Mouse (Mus musculus): ENCODE results near the gene Ncoa3. TPM values are rescaled to one million over a fixed set of nuclear protein-coding genes. Genes with fewer than 3 reads are reported as not detected.
A peak's percentile ranks its signal among the peaks of the same experiment; 100 is the strongest.

Gene Ncoa3
- polyA plus RNA-seq, 2 experiments, result 17.8 to 25.5 TPM

GRCm38 (mm10) chr2:166002429-166002828 is 10.0 kb downstream of the Ncoa3 start:
- H3K4me1 ChIP-seq (ENCODE audit: control insufficient read depth, insufficient read depth, low read length), result peaks cover 21% of the 10 kb centered on the region
- 78% methylated on average over 4 of the region's 4 CpGs for WGBS
- no peaks in the 10 kb centered on the region for H3K27me3 ChIP-seq (ENCODE audit: control insufficient read depth, insufficient read depth, low read length)
- H3K9ac ChIP-seq (ENCODE audit: low read depth, low read length, severe bottlenecking), result no peak overlapping the region
- no peak for ATAC-seq (ENCODE audit: low FRiP score, low read depth)
- H3K36me3 ChIP-seq (ENCODE audit: control insufficient read depth, insufficient read depth, low read length), result no peaks in the 10 kb centered on the region
- no peak for TF ChIP-seq POLR2A (IDR thresholded peaks at IDR 0.05; ENCODE audit: borderline replicate concordance, extremely low read depth, insufficient read depth, insufficient read length)
- H3K4me3 ChIP-seq (replicated peaks; ENCODE audit: low read length), result no peak overlapping the region
- no peak overlapping the region for H3K27ac ChIP-seq (replicated peaks; ENCODE audit: low read depth, low read length)
- H3K9me3 ChIP-seq (ENCODE audit: control insufficient read depth, low read length), result no peaks in the 10 kb centered on the region
- no peak for DNase-seq (ENCODE audit: low spot score)
- H3K4me2 ChIP-seq (replicated peaks; ENCODE audit: low read depth, low read length, severe bottlenecking), result no peak overlapping the region

- Histone ChIP-seq H3K4me2 (replicated peaks; ENCODE audit: low read depth, low read length, severe bottlenecking) (no peak overlapping the region), H3K27me3 (ENCODE audit: control insufficient read depth, insufficient read depth, low read length) (no peaks in the 10 kb centered on the region), H3K9ac (ENCODE audit: low read depth, low read length, severe bottlenecking) (no peak overlapping the region), H3K36me3 (ENCODE audit: control insufficient read depth, insufficient read depth, low read length) (no peaks in the 10 kb centered on the region), H3K4me3 (replicated peaks; ENCODE audit: low read length) (no peak overlapping the region), H3K27ac (replicated peaks; ENCODE audit: low read depth, low read length) (no peak overlapping the region), H3K4me1 (ENCODE audit: control insufficient read depth, insufficient read depth, low read length) (peaks cover 21% of the 10 kb centered on the region), H3K9me3 (ENCODE audit: control insufficient read depth, low read length) (no peaks in the 10 kb centered on the region)
- DNase-seq (ENCODE audit: low spot score), result no peak
- WGBS, result 58% methylated on average over 1 of the region's 1 CpGs
- TF ChIP-seq POLR2A (IDR thresholded peaks at IDR 0.05; ENCODE audit: borderline replicate concordance, extremely low read depth, insufficient read depth, insufficient read length), result no peak
- no peak for ATAC-seq (ENCODE audit: low FRiP score, low read depth)
These were observed 10.6 kb downstream of the Ncoa3 start for GRCm38 (mm10) chr2:166003004-166003403.

- H3K9ac ChIP-seq (ENCODE audit: low read depth, low read length, severe bottlenecking), result no peak overlapping the region
- no peak for DNase-seq (ENCODE audit: low spot score)
- H3K4me1 ChIP-seq (ENCODE audit: control insufficient read depth, insufficient read depth, low read length), result peaks cover 34% of the 10 kb centered on the region
- H3K27me3 ChIP-seq (ENCODE audit: control insufficient read depth, insufficient read depth, low read length), result no peaks in the 10 kb centered on the region
- H3K36me3 ChIP-seq (ENCODE audit: control insufficient read depth, insufficient read depth, low read length), result no peaks in the 10 kb centered on the region
- H3K4me3 ChIP-seq (replicated peaks; ENCODE audit: low read length), result no peak overlapping the region
- no peak for ATAC-seq (ENCODE audit: low FRiP score, low read depth)
- H3K4me2 ChIP-seq (replicated peaks; ENCODE audit: low read depth, low read length, severe bottlenecking), result no peak overlapping the region
- WGBS, result 51% methylated on average over 6 of the region's 6 CpGs
- H3K27ac ChIP-seq (replicated peaks; ENCODE audit: low read depth, low read length), result no peak overlapping the region
- TF ChIP-seq POLR2A (IDR thresholded peaks at IDR 0.05; ENCODE audit: borderline replicate concordance, extremely low read depth, insufficient read depth, insufficient read length), result no peak
- no peaks in the 10 kb centered on the region for H3K9me3 ChIP-seq (ENCODE audit: control insufficient read depth, low read length)
These were observed 14.6 kb downstream of the Ncoa3 start for GRCm38 (mm10) chr2:166007046-166007445.

- H3K27me3 ChIP-seq (ENCODE audit: control insufficient read depth, insufficient read depth, low read length), result no peaks in the 10 kb centered on the region
- DNase-seq (ENCODE audit: low spot score) (no peak), ATAC-seq (ENCODE audit: low FRiP score, low read depth) (no peak)
- no peaks in the 10 kb centered on the region for H3K36me3 ChIP-seq (ENCODE audit: control insufficient read depth, insufficient read depth, low read length)
- H3K27ac ChIP-seq (replicated peaks; ENCODE audit: low read depth, low read length), result peak overlapping the region; percentile 22; the same call in 1 of the 2 replicates
- no peak overlapping the region for H3K4me3 ChIP-seq (replicated peaks; ENCODE audit: low read length)
- TF ChIP-seq POLR2A (IDR thresholded peaks at IDR 0.05; ENCODE audit: borderline replicate concordance, extremely low read depth, insufficient read depth, insufficient read length), result no peak
- H3K9me3 ChIP-seq (ENCODE audit: control insufficient read depth, low read length), result no peaks in the 10 kb centered on the region
- H3K4me1 ChIP-seq (ENCODE audit: control insufficient read depth, insufficient read depth, low read length), result peaks cover 35% of the 10 kb centered on the region
- WGBS, result 51% methylated on average over 8 of the region's 8 CpGs
- no peak overlapping the region for H3K9ac ChIP-seq (ENCODE audit: low read depth, low read length, severe bottlenecking)
- H3K4me2 ChIP-seq (replicated peaks; ENCODE audit: low read depth, low read length, severe bottlenecking), result no peak overlapping the region
These were observed 16.3 kb downstream of the Ncoa3 start for GRCm38 (mm10) chr2:166008558-166009392.

- no peak overlapping the region for H3K4me3 ChIP-seq (replicated peaks; ENCODE audit: low read length)
- H3K36me3 ChIP-seq (ENCODE audit: control insufficient read depth, insufficient read depth, low read length), result no peaks in the 10 kb centered on the region
- no peak for DNase-seq (ENCODE audit: low spot score)
- no peaks in the 10 kb centered on the region for H3K27me3 ChIP-seq (ENCODE audit: control insufficient read depth, insufficient read depth, low read length)
- no peak overlapping the region for H3K9ac ChIP-seq (ENCODE audit: low read depth, low read length, severe bottlenecking)
- peak overlapping the region; percentile 26; the same call in 1 of the 2 replicates for H3K27ac ChIP-seq (replicated peaks; ENCODE audit: low read depth, low read length)
- 74% methylated on average over 3 of the region's 3 CpGs for WGBS
- ATAC-seq (ENCODE audit: low FRiP score, low read depth), result no peak
- H3K4me2 ChIP-seq (replicated peaks; ENCODE audit: low read depth, low read length, severe bottlenecking), result no peak overlapping the region
- H3K4me1 ChIP-seq (ENCODE audit: control insufficient read depth, insufficient read depth, low read length), result peaks cover 35% of the 10 kb centered on the region
- no peaks in the 10 kb centered on the region for H3K9me3 ChIP-seq (ENCODE audit: control insufficient read depth, low read length)
- no peak for TF ChIP-seq POLR2A (IDR thresholded peaks at IDR 0.05; ENCODE audit: borderline replicate concordance, extremely low read depth, insufficient read depth, insufficient read length)
These were observed 17.0 kb downstream of the Ncoa3 start for GRCm38 (mm10) chr2:166009393-166009947.

All from limb, embryonic 14.5 days (tissue).